Mouse (Mus musculus) bone marrow, adult 2 months (tissue): ENCODE results near the gene Epn2. TPM values are rescaled to one million over a fixed set of nuclear protein-coding genes. Genes with fewer than 3 reads are reported as not detected.
A peak's percentile ranks its signal among the peaks of the same experiment; 100 is the strongest.

ENCODE experiments used
- H3K27ac ChIP-seq: fragments of 200-500 bp; 2 replicates; pipeline ENCODE4 v1.5.1; 2012; ENCODE audit warnings: low read depth, mild to moderate bottlenecking, control low read depth, inconsistent platforms, low read length; ENCODE audit not compliant: control insufficient read depth, poor library complexity, insufficient read depth
- H3K4me1 ChIP-seq: fragments of 200-500 bp; 2 replicates; pipeline ENCODE4 v1.6.1; 2011; ENCODE audit warnings: low read length; ENCODE audit not compliant: control insufficient read depth, insufficient read depth
- H3K4me3 ChIP-seq: fragments of 200-500 bp; replicated peaks from 2 replicates; pipeline ENCODE3; 2011; ENCODE audit warnings: mild to moderate bottlenecking, low read depth, low read length, control low read depth; ENCODE audit not compliant: control insufficient read depth
- CTCF ChIP-seq: fragments of 200-500 bp; IDR thresholded peaks from 2 replicates; pipeline ENCODE4 v1.5.1; 2011; ENCODE audit warnings: low read length, control low read depth; ENCODE audit not compliant: control insufficient read depth, insufficient read depth
- POLR2A ChIP-seq: fragments of 200-500 bp; IDR thresholded peaks from 2 replicates; pipeline ENCODE4 v1.6.1; 2011; ENCODE audit warnings: low read depth, mild to moderate bottlenecking, control low read depth, low read length, borderline replicate concordance; ENCODE audit not compliant: control insufficient read depth
- WGBS: fragments of 180-500 bp; shearing (Covaris S2); methylation state at CpG from one replicate; pipeline ENCODE4 v1.1.7; 2018; 5-methylcytosine and 5-hydroxymethylcytosine counted together
- polyA plus RNA-seq: library from polyadenylated mRNA; stranded (reverse); fragments of >200 nt; gene quantifications from 2 replicates; pipeline ENCODE4 v1.2.4, GENCODE M21; 2011; ENCODE audit warnings: low replicate concordance; ENCODE audit not compliant: missing spikeins, insufficient read depth, insufficient read length

Epn2 gene
- polyA plus RNA-seq, 1 experiment: 11.3 TPM

DNA sequence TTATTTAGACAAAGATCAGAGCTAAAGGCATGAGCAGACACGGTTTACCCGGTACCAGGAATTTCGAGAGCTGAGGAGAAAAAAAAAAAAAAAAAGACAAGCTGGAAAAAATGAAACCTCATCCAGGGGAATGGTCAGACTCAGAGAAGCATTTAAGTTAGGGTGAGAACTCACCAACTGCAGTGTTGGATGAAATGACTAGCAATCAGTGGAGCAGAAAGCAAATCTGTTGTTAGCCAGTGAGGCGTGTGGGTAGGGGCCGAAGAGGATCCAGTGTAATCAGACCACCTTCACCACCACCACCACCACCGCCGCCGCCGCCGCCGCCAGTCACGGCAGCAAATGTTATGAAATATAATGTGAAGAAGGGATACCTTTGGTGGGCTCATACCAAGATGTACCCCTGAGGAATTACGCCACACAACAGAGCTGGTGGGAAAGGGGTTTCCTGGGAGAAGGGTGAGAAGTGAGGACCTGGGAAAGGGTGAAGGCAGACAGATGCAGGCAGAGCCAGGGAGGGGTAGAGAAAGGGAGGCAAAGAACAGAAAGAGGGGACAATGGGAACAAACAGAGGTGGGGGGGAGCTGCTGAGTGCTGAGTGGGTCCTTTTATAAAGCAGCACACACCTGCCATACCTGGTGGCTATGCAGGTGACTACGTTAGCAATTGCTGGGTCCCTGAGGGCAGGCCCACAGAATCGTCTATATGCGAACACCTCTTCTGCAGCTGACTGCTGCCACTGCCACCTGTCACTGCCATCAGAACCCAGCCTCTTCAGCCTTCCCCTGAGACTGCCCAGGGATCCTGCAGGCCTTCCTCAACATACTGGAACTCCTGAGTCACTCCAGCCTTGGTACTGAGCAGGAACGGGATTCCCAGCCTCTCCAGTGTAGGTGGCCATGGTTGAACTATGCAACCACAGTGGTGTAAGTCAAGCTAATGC, 101.7 kb downstream of the Epn2 start:
- Histone ChIP-seq H3K27ac (no peak overlapping the region), H3K4me3 (no peak overlapping the region), H3K4me1 (no peaks in the 10 kb centered on the region; the same call in 1 of the 2 replicates)
- TF ChIP-seq POLR2A (no peak), CTCF (no peak)
- 76% methylated on average over 17 of the region's 17 CpGs for WGBS

DNA sequence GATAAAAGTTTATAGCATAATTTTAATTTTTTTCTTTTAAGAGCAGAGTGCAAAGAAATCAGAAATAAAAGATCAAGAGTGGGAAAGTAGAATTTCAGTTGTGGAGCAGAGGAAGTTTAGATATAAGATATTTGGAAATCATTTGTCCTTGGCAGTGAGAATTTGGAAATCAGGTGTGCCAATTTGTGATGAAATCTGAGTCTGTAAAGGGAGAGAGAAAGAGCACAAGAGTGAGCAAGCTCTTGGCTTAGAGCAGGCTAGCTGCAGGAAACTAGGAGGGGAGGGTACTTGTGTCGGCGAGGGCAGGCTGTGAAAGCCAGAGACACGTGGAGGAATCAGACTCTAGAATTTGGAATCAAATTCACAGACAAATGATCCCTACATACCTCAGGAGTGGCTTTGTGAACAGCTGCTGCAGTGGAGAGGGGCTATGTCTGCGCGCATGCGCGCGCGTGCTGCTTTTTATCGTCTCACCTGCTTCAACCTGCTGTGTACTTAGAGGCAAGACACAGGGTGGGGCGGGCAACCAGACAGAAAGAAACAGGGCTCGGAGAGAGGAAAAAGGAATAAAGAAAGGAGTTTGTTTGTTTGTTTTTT, 102.6 kb downstream of the Epn2 start:
- WGBS: 63% methylated on average over 12 of the region's 12 CpGs
- TF ChIP-seq POLR2A (no peak), CTCF (no peak)
- no peaks in the 10 kb centered on the region; the same call in 1 of the 2 replicates for H3K4me1 ChIP-seq

GRCm38 (mm10) chr11:61473630-61474029, 105.9 kb downstream of the Epn2 start:
- TF ChIP-seq CTCF (no peak), POLR2A (no peak)
- H3K27ac ChIP-seq: no peak overlapping the region
- H3K4me3 ChIP-seq: no peak overlapping the region
- peaks cover 10% of the 10 kb centered on the region for H3K4me1 ChIP-seq
- WGBS: 36% methylated on average over 4 of the region's 4 CpGs

More for the DNA sequence above, 102.6 kb downstream of the Epn2 start:
- Histone ChIP-seq H3K4me3 (no peak overlapping the region), H3K27ac (no peak overlapping the region)

DNA sequence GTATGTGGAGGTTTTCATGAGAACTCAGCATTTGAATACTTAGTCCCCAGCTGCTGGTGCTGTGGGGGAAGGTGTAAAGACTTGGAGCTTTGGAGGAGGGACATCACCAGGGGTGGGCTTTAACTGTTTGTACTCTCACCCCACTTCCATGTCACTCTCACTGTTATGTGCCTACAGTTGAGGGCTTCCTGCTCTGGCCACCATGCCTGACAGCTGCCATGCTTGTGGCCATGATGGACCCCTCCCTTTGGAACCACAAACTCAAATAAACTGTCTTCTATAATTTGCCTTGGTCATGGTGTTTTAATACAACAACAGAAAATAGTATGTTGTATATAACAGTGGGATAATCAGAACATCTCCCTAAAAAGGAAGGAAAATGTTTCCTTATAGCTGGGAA, 108.6 kb downstream of the Epn2 start:
- Histone ChIP-seq H3K27ac (no peak overlapping the region), H3K4me3 (no peak overlapping the region), H3K4me1 (peaks cover 12% of the 10 kb centered on the region)
- TF ChIP-seq CTCF: no peak
- TF ChIP-seq POLR2A: no peak

DNA sequence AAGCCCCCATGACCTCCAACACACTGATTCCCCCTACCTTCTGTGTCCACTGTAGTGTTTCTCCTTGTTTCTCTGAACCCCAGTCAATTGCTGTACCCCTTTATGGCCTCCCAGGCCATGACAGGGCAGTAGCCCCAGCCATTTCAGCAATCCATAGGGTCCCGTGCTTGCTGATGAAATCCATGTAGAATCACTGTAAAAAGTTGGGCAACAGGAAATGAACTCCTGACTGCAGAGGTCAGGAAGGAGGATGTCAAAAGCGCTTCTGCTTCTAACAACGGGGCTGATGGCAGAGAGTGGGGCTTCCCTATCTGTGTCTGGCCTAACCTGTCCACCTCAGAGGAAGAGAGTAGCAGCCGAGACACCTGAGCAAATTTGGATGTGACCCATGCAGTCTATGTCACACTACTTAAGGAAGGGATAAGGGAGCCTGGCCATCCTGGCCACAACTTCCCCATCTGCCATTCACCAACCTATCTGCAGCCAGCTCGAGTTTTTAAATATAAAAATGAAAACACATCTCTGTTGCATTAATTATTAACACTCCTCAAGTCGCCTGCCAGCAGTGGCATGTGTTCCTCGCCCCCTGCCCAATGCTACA, 110.1 kb downstream of the Epn2 start:
- peak overlapping the region; percentile 4; the same call in 1 of the 2 replicates for H3K27ac ChIP-seq
- H3K4me1 ChIP-seq: peaks cover 12% of the 10 kb centered on the region
- WGBS: 11% methylated on average over 7 of the region's 7 CpGs
- TF ChIP-seq POLR2A (no peak), CTCF (no peak)
- no peak overlapping the region for H3K4me3 ChIP-seq

GRCm38 (mm10) chr11:61468534-61468933, 111.0 kb downstream of the Epn2 start:
- H3K27ac ChIP-seq: no peak overlapping the region
- H3K4me3 ChIP-seq: no peak overlapping the region
- TF ChIP-seq POLR2A (no peak), CTCF (no peak)
- WGBS: 66% methylated on average over 4 of the region's 4 CpGs
- peaks cover 12% of the 10 kb centered on the region for H3K4me1 ChIP-seq

Other genes with a start within 250 kb of the Epn2 start
- not detected in 2 replicates for gene Slc47a2, start 236.8 kb downstream of the Epn2 start, polyA plus RNA-seq
- gene Slc47a1, start 201.3 kb downstream of the Epn2 start, polyA plus RNA-seq: 1.4 TPM in 1 of 2 replicates, not detected in the other
- gene Rnf112, start 125.6 kb downstream of the Epn2 start, polyA plus RNA-seq: 0.65 TPM in 1 of 2 replicates, not detected in the other
- gene Mfap4, start 94.3 kb downstream of the Epn2 start, polyA plus RNA-seq: 0.74 and 9.4 TPM in 2 replicates
- gene Mapk7, start 85.3 kb downstream of the Epn2 start, polyA plus RNA-seq: 8.4 and 16.3 TPM in 2 replicates
- gene B9d1, start 74.5 kb downstream of the Epn2 start, polyA plus RNA-seq: 1.1 TPM in 1 of 2 replicates, not detected in the other
- 8.2 and 11.8 TPM in 2 replicates for gene Grap, start 73.6 kb upstream of the Epn2 start, polyA plus RNA-seq
- not detected in 2 replicates for gene Fam83g, start 104.4 kb upstream of the Epn2 start, polyA plus RNA-seq
- not detected in 2 replicates for gene Slc5a10, start 141.1 kb upstream of the Epn2 start, polyA plus RNA-seq
- 5.0 and 15.5 TPM in 2 replicates for gene Prpsap2, start 182.4 kb upstream of the Epn2 start, polyA plus RNA-seq